9 mouse cellular contexts compared by ENCODE assay signal in genomic region chr19:55895317-55895716, GRCm38 (mm10).
A peak's percentile ranks its signal among the peaks of the same experiment; 100 is the strongest.
DNase-seq lines count a peak whose midpoint lies in the region; ATAC-seq and TF ChIP-seq lines count a peak whose summit lies in the region.
"Had no signal": no experiment of that assay in that cellular context is flagged by ENCODE, and none has a peak within 500 bp of the region (broad histone marks: within the 10 kb centered on the region; RNA-seq: fewer than 3 reads in every experiment).

No protein-coding gene starts in this region.

- no peak for ATAC-seq in cerebellum, adult (ENCODE audit: insufficient number of reproducible peaks, low FRiP score, low TSS enrichment)
- ATAC-seq in limb, embryonic 14.5 days (ENCODE audit: low FRiP score, low read depth): peak; percentile 8; the same call in 1 of the 2 replicates
- ATAC-seq in midbrain, embryonic 14.5 days (ENCODE audit: low FRiP score, low TSS enrichment): peak; percentile 77; the same call in 1 of the 2 replicates
- ATAC-seq in stomach, postnatal 0 days (ENCODE audit: low FRiP score, low TSS enrichment): peak; percentile 72; the same call in 1 of the 2 replicates

- peak overlapping the region; percentile 52 for H3K9ac ChIP-seq in limb, embryonic 14.5 days (ENCODE audit: low read depth, low read length, severe bottlenecking)
- peak overlapping the region; percentile 61 for H3K9ac ChIP-seq in midbrain, embryonic 14.5 days (replicated peaks; ENCODE audit: low read length)
- peak overlapping the region; percentile 51 for H3K9ac ChIP-seq in stomach, postnatal 0 days (ENCODE audit: low read length)

- H3K4me3 ChIP-seq in limb, embryonic 14.5 days (replicated peaks; ENCODE audit: low read length): peak overlapping the region; percentile 34
- peak overlapping the region; percentile 44 for H3K4me3 ChIP-seq in midbrain, embryonic 14.5 days (replicated peaks; ENCODE audit: low read depth, low read length)
- peak overlapping the region; percentile 28 for H3K4me3 ChIP-seq in stomach, postnatal 0 days (ENCODE audit: low read depth, low read length)

- peak; percentile 77 for TF ChIP-seq CTCF in stomach, postnatal 0 days (IDR thresholded peaks at IDR 0.05; ENCODE audit: low read depth)

- no peak for TF ChIP-seq EP300 in stomach, postnatal 0 days (optimal IDR thresholded peaks at IDR 0.05)

- peaks cover 52% of the 10 kb centered on the region for H3K4me1 ChIP-seq in limb, embryonic 14.5 days (ENCODE audit: control insufficient read depth, insufficient read depth, low read length)
- peaks cover 36% of the 10 kb centered on the region for H3K4me1 ChIP-seq in midbrain, embryonic 14.5 days (ENCODE audit: control insufficient read depth, insufficient read depth, low read length)
- 0 out of 2 replicates have a peak, but pooled peaks cover 2% of the 10 kb centered on the region for H3K4me1 ChIP-seq in stomach, postnatal 0 days (replicated peaks; ENCODE audit: control insufficient read depth, insufficient read depth)

- no peak for TF ChIP-seq POLR2A in limb, embryonic 14.5 days (IDR thresholded peaks at IDR 0.05; ENCODE audit: borderline replicate concordance, extremely low read depth, insufficient read depth, insufficient read length)

- H3K36me3 ChIP-seq in limb, embryonic 14.5 days (ENCODE audit: control insufficient read depth, insufficient read depth, low read length): no peaks in the 10 kb centered on the region
- H3K36me3 ChIP-seq in midbrain, embryonic 14.5 days (ENCODE audit: control insufficient read depth, insufficient read depth, low read length): no peaks in the 10 kb centered on the region
- H3K36me3 ChIP-seq in stomach, postnatal 0 days (ENCODE audit: control insufficient read depth, insufficient read depth, low read length): no peaks in the 10 kb centered on the region
- H3K36me3 ChIP-seq: G1E had no signal

- no peak overlapping the region for H3K27ac ChIP-seq in limb, embryonic 14.5 days (replicated peaks; ENCODE audit: low read depth, low read length)
- peak overlapping the region; percentile 92 for H3K27ac ChIP-seq in midbrain, embryonic 14.5 days (replicated peaks; ENCODE audit: low read depth, low read length)
- H3K27ac ChIP-seq in stomach, postnatal 0 days (replicated peaks): no peak overlapping the region

- no peaks in the 10 kb centered on the region for H3K27me3 ChIP-seq in limb, embryonic 14.5 days (ENCODE audit: control insufficient read depth, insufficient read depth, low read length)
- H3K27me3 ChIP-seq in midbrain, embryonic 14.5 days (ENCODE audit: control insufficient read depth, insufficient read depth, low read length): peaks cover 16% of the 10 kb centered on the region; the same call in 1 of the 2 replicates
- no peaks in the 10 kb centered on the region for H3K27me3 ChIP-seq in stomach, postnatal 0 days (ENCODE audit: control insufficient read depth, insufficient read depth, low read length)

- no peaks in the 10 kb centered on the region for H3K9me3 ChIP-seq in limb, embryonic 14.5 days (ENCODE audit: control insufficient read depth, low read length)
- H3K9me3 ChIP-seq in midbrain, embryonic 14.5 days (ENCODE audit: control insufficient read depth, low read length): no peaks in the 10 kb centered on the region
- H3K9me3 ChIP-seq in stomach, postnatal 0 days (ENCODE audit: control insufficient read depth, low read length): no peaks in the 10 kb centered on the region

- DNase-seq in cerebellum, postnatal 36 days: peak; percentile 9 to 19
- DNase-seq in c-Kit-positive CD71-negative TER-119-negative erythroid progenitor cells, embryonic 14.5 days (ENCODE audit: low read depth): peak; percentile 14
- DNase-seq in gastrocnemius, adult 8-10 months (ENCODE audit: low spot score in 2 of 2): peak; percentile 29 to 54
- peak; percentile 11 for DNase-seq in induced T-regulatory cell, adult 2 months (ENCODE audit: low read depth)
- DNase-seq in limb, embryonic 14.5 days (ENCODE audit: low spot score): no peak
- DNase-seq in midbrain, embryonic 14.5 days: peak; percentile 86
- DNase-seq in stomach, postnatal 0 days (ENCODE audit: low spot score): peak; percentile 68

- under 1% methylated on average over 27 of the region's 27 CpGs for WGBS in limb, embryonic 14.5 days
- under 1% methylated on average over 27 of the region's 27 CpGs for WGBS in midbrain, embryonic 14.5 days
- WGBS in stomach, postnatal 0 days: 2% methylated on average over 27 of the region's 27 CpGs

- peak overlapping the region; percentile 63 for H3K4me2 ChIP-seq in limb, embryonic 14.5 days (replicated peaks; ENCODE audit: low read depth, low read length, severe bottlenecking)
- H3K4me2 ChIP-seq in midbrain, embryonic 14.5 days (ENCODE audit: low read length): peak overlapping the region; percentile 62
- H3K4me2 ChIP-seq in stomach, postnatal 0 days (replicated peaks; ENCODE audit: low read depth): peak overlapping the region; percentile 70
